Mouse (Mus musculus) natural killer cell, adult 2 months (primary cell): ENCODE results near the gene Tex44.

Experiments used
- DNase-seq, 2 experiments: peaks; one replicate each; pipeline ENCODE4 v3.0.0; 2022; ENCODE audit warnings: low spot score in 2 of 2

The Tex44 gene

DNA sequence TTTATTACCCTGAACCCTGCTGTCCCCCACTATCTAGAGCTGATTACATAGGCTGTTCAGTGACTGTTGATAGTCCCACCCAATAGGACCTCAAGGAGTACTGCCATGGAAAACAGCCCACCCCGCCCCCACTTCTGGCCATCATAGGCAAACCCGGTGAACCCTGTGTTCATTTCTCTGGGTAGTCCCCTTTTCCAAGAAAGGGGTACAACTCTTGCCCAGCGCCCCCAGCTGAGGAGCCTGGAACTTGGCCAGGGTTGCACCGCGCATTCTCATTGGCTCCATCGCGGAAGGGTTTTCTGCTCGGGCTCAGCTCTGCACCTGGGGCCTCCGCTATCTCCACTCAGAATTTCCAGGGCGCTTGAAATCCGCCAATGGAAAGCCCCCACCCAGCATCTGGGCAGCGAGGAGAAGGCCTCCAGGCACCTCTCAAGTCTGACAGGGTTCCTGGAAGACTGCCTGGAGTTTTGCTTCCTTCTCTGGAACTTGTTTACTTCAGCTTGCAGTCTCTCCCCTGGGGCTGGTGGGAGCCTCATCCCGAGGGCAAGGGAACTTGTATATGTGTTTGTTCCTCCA, 21.6 kb downstream of the Tex44 start:
- no peak for DNase-seq

DNA sequence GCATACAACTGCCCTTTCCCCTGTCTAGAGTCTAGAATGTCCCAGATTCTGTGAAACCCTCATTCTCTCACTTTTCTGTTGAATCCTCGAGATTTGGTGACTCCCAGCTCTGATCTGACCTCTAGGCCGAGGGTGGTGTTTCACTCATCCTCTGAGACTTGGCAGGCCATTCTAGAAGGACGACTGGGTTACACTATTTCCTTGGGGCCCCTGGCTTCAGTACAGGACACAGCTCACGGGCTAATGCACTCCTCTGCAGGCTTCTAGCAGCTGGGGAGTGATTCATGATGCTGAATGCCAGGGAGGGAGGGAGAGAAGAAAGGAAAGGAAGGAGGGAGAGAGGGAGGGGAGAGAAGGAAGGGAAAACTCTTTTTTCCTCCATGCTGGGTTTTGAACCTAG, 22.1 kb downstream of the Tex44 start:
- no peak for DNase-seq

DNA sequence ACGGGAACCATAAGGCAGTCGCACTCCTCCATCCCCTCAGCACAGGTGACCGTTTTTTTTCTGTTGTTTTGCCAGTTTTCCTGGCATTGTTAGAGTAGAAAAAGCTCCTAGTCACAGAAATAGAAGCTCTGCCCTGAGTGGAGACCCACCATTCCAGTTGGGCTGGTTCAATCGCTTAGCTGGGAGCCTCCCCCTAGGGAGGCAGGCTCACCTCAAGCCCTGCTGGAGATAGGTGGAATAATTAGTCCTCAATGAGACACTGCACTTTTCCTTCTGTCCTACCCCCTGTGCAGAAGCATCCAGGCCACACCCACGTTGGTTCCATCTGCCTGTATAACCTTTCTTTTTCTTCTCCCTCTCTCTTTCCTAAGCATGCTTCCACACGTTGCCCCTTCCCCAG, 23.8 kb downstream of the Tex44 start:
- no peak for DNase-seq

DNA sequence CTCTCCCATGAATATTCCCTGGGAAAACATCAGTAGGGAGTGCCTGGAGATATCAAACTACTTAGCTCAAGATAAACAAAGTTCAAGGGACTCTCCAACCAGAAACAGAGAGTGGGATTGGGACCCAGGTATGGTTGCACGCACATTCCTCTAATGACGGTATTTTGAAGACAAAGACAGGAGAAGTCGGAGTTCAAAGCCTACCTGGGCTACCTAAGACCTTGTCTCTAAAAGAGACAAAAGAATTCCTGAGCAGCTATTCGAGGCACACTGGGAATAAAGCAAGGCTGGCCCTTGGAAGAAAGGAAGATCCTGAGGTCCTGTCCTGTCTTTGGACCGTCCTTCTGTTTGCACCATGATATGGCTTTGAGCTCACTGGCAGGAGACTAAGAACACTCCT, 26.6 kb downstream of the Tex44 start:
- no peak for DNase-seq

DNA sequence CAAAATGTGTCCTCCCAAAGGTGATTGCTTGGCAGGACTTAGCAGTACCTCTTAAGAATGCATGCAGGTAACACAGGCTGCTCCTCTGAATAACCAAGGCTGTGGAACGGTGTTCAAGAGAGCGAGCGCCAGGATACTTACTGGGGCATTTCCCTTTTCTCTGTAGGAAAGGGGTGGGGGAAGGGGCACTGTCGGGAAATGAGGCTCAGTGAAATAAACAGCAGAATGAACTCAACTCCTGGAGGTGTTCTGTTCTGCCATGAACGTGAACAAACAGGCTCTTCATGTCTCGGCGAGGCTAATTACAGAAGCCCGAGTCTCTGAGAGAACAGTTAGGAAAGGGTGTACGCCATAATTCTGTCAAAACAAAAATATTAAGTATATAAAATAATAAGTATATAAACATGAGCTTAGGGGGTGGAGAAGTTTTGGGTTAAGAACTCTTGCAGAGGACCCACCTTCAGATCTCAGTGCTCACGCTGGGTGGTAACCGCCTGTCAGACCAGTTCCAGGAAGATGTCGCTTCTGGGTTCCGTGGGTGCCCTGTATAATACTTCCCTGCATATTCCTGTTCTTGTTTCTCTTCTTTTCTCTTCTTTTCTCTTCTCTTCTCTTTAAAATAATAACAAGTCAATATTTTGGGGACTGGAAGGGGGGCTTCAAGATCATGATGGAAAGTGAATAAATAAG, 30.9 kb downstream of the Tex44 start:
- no peak for DNase-seq

DNA sequence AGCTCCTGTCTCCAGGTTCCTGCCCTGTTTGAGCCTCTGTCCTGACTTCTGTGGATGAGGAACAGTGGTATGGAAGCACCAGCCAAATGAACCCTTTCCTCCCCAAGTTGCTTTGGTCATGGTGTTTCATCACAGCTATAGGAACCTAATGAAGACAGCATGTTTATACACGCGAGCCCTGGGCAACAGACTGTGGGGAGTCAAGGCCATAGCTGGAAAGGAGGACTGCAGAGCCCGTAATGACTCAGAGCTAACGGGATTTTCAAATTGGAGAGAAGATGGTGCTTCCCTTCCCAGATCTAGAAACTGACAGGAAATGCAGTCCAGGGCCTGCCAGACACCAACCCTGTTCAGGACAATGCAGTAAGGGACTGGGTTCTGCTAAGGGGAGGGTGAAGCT, 33.2 kb downstream of the Tex44 start:
- no peak for DNase-seq

DNA sequence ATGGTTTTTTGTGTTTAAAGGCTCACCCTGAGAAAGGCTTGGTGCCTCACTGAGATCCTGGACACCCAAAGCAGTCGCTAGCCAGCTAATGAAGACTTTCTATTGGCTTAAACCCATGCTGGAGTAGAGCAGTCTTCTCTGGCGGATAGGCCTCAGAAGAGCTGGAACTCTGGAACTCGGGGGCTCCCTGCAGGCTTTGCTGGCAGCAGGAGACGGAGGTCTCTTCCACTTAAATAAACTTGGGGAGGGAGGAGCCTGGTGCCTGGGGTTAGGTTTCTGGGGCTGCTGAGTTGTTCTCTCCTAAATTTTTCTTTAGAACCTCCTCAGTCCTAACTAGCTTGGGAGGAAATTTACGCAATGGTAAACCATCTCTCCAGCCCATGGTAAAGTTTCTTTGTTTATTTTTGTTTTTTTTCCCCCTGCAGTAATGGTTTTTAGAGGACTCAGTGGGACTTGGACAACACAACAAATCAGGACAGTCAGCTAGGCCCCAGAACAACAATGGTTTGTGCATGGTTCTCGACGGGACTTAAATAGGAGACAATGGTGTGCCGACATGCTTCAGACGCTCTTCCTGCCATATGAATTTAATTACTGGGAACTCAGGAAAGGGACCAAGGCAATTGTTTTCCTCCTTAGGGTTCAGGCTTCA, 38.2 kb downstream of the Tex44 start:
- DNase-seq = no peak

DNA sequence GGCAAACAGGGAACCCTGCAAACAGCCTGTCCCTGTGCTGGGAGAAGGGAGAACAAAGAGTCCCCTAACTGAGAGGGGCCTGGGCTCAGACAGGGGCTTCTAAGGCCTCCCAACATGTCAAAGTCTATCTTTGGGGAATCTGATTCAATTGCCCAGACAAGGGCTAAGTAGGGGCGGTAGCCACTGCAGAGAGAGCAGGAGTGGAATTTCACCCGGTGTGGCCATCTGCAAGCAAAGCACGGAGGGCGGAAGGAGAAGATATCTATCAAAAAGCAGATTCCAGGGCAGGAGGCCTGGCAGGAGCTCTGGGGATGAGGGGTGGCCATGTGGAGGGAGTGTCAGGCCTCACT, 38.7 kb downstream of the Tex44 start:
- no peak for DNase-seq

DNA sequence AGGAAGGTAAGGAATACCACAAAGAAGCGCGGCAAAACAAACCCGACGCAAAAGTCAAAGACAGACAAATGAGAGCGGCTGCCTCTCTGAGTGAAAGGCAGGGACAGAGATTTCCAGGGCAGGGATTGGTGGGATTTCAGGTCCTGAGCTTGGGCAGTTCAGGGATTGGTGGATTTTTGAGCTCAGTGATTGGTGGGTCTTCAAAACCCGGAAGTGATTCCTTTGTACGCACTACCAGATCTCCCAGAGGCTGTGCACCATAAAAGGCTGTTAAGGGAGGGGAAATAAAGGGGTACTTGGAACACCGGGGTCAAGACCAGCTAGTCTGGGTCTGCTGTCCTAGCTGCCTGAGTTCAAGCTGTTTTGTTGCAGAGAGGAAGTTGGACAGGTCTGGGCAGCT, 41.3 kb downstream of the Tex44 start:
- DNase-seq = no peak

DNA sequence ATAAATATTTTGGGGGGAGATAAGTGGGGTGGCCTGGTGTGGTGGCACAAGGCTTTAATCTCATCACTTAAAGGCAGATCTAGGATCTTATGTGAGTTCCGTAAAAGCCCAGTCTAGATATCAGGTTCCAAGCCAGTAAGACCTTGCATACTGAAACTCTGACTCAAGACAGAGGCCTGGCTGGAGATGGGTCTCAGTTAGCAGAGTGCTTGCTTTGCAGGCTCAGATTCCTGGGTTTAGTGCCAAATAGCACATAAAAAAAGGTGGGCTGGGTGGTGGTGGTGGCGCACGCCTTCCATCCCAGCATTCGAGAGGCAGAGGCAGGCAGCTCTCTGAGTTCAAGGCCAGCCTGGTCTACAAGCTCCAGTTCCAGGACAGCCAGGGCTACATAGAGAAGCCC, 43.7 kb downstream of the Tex44 start:
- no peak for DNase-seq

DNA sequence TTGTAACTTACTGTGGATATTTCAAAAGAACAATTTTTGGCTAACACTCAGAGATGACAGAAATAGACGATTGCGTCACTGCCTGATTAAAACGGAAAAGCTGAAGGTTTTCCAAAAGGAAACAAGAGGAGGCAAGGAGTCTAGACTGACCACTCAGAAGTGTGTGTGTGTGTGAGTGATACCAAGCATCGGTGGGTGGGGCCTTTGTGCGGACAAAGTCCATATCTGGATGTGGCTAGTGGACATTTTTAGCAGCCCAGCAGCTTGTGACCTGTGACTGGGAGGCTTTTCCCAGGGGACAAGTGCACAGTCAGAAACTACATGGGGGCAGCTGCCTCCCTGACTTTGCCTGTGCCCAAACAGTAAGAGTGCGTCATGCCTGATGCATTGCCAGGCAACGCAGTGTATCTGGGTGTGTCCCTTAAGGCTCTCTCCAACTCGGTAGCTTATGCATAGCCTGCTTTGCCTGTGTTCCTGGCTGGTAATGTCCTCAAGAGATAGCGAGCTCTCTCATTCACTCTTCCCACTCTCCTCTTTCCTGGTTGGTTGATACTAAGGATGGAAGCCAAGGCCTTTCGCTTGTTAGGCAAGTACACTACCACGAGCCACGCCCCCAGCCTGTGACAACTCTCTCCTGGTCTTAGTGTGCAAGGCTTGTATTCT, 44.5 kb downstream of the Tex44 start:
- DNase-seq = peak in 1 of 2 experiments; percentile 63

DNA sequence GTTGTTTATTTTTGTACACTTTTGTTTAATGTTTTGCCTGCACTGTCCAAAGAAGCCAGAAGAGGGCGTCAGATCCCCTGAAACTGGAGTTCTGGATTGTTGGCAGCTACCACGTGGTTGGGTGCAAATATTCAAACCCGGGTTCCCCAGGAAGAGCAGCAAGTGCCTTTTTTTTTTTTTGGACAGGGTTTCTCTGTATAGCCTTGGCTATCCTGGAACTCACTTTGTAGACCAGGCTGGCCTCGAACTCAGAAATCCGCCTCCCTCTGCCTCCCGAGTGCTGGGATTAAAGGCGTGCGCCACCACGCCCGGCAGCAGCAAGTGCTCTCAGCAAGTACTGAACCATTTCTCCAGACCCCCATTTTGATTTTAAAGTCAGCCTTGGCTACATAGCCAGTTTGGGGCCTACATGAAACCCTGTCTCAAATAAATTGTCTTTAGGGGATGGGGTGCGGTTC, 45.4 kb downstream of the Tex44 start:
- peak in 1 of 2 experiments; percentile 55 for DNase-seq

DNA sequence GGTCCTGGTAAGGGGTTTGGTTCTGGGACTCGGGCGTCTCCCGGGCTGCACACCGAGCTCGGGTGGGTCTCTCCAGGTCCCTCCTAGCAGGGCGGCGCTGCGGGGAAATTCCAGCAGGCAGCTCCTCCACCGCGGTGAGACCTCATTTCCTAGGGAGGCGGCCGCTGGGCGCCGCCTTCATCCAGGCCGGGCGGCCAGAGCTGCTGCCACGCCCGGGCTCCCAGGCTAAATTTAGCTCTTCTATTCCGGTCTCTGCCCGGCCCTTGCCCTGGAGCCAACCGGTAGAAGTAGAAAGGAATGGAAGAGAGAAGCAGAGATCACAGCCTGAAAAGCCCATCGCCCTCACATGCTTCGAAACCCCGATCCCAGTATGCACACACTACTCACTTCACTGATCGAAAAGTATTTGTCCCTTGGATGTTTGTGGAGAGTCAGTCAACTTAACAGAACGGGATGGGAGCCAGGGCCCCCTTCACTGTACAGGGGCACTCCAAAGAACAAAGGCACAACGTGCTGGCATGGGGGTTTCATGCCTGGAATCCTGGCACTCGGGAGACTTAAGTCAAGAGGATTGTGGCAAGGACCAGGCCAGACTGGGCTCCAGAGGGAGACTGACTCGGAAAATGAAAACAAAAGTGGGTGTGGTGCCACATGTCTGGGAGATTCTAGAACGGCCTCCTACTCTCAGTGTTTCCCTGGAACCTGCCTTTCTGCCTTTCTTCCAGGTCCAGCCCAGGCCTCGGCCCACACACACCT, 46.2 kb downstream of the Tex44 start:
- no peak for DNase-seq

DNA sequence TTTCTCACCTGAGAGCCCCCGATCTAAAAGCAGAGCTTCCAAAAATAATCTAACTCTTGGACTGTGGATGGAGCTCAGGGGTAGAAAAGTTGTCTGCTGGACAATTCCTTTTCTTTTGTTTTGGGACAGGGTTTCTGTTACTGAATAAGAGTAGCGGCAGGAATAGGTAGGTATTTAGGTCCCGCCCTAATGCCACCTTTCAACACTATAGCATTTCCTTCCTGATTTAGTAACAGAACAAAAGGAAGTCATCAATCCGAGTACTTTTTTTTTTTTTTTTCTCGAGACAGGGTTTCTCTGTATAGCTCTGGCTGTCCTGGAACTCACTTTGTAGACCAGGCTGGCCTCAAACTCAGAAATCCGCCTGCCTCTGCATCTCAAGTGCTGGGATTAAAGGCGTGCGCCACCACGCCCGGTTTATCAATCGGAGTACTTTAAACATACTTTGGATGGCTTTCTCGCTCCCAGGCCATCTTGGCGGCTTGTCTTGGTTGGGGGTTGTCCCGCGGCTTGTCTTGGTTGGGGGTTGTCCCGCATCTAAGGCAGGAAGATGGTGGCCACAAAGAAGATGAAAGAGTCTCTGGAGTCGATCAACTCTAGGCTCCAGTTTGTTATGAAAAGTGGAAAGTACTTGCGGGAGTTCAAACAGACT, 47.1 kb downstream of the Tex44 start:
- no peak for DNase-seq
